Mouse (Mus musculus) thymus, postnatal 36 days (tissue): ENCODE results near the gene Adgrl3.
A peak's percentile ranks its signal among the peaks of the same experiment; 100 is the strongest.

ENCODE experiments used
- DNase-seq, 2 experiments: peaks; one replicate each; pipeline ENCODE4 v3.0.0; 2022; ENCODE audit warnings: mixed read lengths in 2 of 2

The Adgrl3 gene

GRCm38 (mm10) chr5:81019590-81020254, at the start of gene Adgrl3:
Gene Adgrl3 (plus strand): TSS chr5:81020138.
- DNase-seq = peak in 1 of 2 experiments; percentile 3

- DNase-seq = no peak
Measured at GRCm38 (mm10) chr5:81019166-81019565, 772 bp upstream of the Adgrl3 start.

- peak in 1 of 2 experiments; percentile 1 for DNase-seq
Measured at GRCm38 (mm10) chr5:81020281-81021005, 505 bp downstream of the Adgrl3 start.

GRCm38 (mm10) chr5:81021006-81021320, 1.0 kb downstream of the Adgrl3 start:
- no peak for DNase-seq

GRCm38 (mm10) chr5:81021331-81021863, 1.5 kb downstream of the Adgrl3 start:
- no peak for DNase-seq

- DNase-seq = no peak
Measured at GRCm38 (mm10) chr5:81021864-81022305, 1.9 kb downstream of the Adgrl3 start.

GRCm38 (mm10) chr5:81022306-81023071, 2.6 kb downstream of the Adgrl3 start:
- DNase-seq = no peak

GRCm38 (mm10) chr5:81023923-81024715, 4.2 kb downstream of the Adgrl3 start:
- no peak for DNase-seq

- DNase-seq = no peak
Measured at GRCm38 (mm10) chr5:81028875-81029274, 8.9 kb downstream of the Adgrl3 start.

- DNase-seq = no peak
Measured at GRCm38 (mm10) chr5:81037091-81037490, 17.2 kb downstream of the Adgrl3 start.

- DNase-seq = no peak
Measured at GRCm38 (mm10) chr5:81043875-81044274, 23.9 kb downstream of the Adgrl3 start.

- no peak for DNase-seq
Measured at GRCm38 (mm10) chr5:81046128-81046527, 26.2 kb downstream of the Adgrl3 start.

GRCm38 (mm10) chr5:81054628-81055027, 34.7 kb downstream of the Adgrl3 start:
- no peak for DNase-seq

GRCm38 (mm10) chr5:81055253-81055652, 35.3 kb downstream of the Adgrl3 start:
- DNase-seq = no peak

GRCm38 (mm10) chr5:81058122-81058521, 38.2 kb downstream of the Adgrl3 start:
- no peak for DNase-seq

- DNase-seq = no peak
Measured at GRCm38 (mm10) chr5:81060950-81061349, 41.0 kb downstream of the Adgrl3 start.

- DNase-seq = no peak
Measured at GRCm38 (mm10) chr5:81061386-81061785, 41.4 kb downstream of the Adgrl3 start.

- DNase-seq = no peak
Measured at GRCm38 (mm10) chr5:81064026-81064425, 44.1 kb downstream of the Adgrl3 start.

- DNase-seq = no peak
Measured at GRCm38 (mm10) chr5:81068173-81068572, 48.2 kb downstream of the Adgrl3 start.

- no peak for DNase-seq
Measured at GRCm38 (mm10) chr5:81068839-81069238, 48.9 kb downstream of the Adgrl3 start.

- no peak for DNase-seq
Measured at GRCm38 (mm10) chr5:81072888-81073287, 53.0 kb downstream of the Adgrl3 start.

- no peak for DNase-seq
Measured at GRCm38 (mm10) chr5:81073875-81074274, 53.9 kb downstream of the Adgrl3 start.

- DNase-seq = no peak
Measured at GRCm38 (mm10) chr5:81076377-81076776, 56.4 kb downstream of the Adgrl3 start.
